Mouse (Mus musculus) limb, embryonic 11.5 days (tissue): Measurements from ENCODE around the gene Banp. TPM values are rescaled to one million over a fixed set of nuclear protein-coding genes. Genes with fewer than 3 reads are reported as not detected.

Experiments used
- ATAC-seq: fragments of 200-750 bp; cut with Nextera tagmentation; 2 replicates; pipeline ENCODE4 v1.8.0; 2017; ENCODE audit warnings: low read depth; ENCODE audit not compliant: insufficient number of reproducible peaks, low FRiP score, low TSS enrichment
- DNase-seq: peaks from one replicate; pipeline ENCODE4 v3.0.0-alpha.2; 2015; ENCODE audit warnings: low spot score
- H3K27ac ChIP-seq: fragments of 300-500 bp; sonication (generic); replicated peaks from 2 replicates; pipeline ENCODE4 v1.5.1; 2014; ENCODE audit warnings: low read depth, mild to moderate bottlenecking, low read length
- H3K27me3 ChIP-seq: fragments of 300-500 bp; sonication (generic); 2 replicates; pipeline ENCODE4 v1.6.1; 2014; ENCODE audit warnings: mild to moderate bottlenecking, low read length, mixed read lengths; ENCODE audit not compliant: control insufficient read depth, insufficient read depth
- H3K36me3 ChIP-seq: fragments of 300-500 bp; sonication (generic); 2 replicates; pipeline ENCODE4 v1.6.1; 2014; ENCODE audit warnings: mild to moderate bottlenecking, low read length, moderate library complexity, mixed read lengths; ENCODE audit not compliant: control insufficient read depth, insufficient read depth
- H3K4me1 ChIP-seq: fragments of 300-500 bp; sonication (generic); 2 replicates; pipeline ENCODE4 v1.6.1; 2014; ENCODE audit warnings: low read length, mixed read lengths; ENCODE audit not compliant: control insufficient read depth, insufficient read depth
- H3K4me2 ChIP-seq: fragments of 300-500 bp; sonication (generic); 2 replicates; pipeline ENCODE4 v1.6.1; 2014; ENCODE audit warnings: low read depth, mild to moderate bottlenecking, moderate library complexity; ENCODE audit not compliant: severe bottlenecking
- H3K4me3 ChIP-seq: fragments of 300-500 bp; sonication (generic); 2 replicates; pipeline ENCODE4 v1.5.1; 2014; ENCODE audit warnings: low read depth, low read length
- H3K9ac ChIP-seq: fragments of 300-500 bp; sonication (generic); 2 replicates; pipeline ENCODE4 v1.6.1; 2014; ENCODE audit warnings: mild to moderate bottlenecking, low read length
- H3K9me3 ChIP-seq: fragments of 300-500 bp; sonication (generic); 2 replicates; pipeline ENCODE4 v1.6.1; 2016; ENCODE audit warnings: low read length; ENCODE audit not compliant: control insufficient read depth
- WGBS: fragments of 180-500 bp; shearing (Covaris S2); extraction: QIAGEN DNeasy Blood & Tissue Kit; methylation state at CpG from one replicate; pipeline ENCODE4 v1.1.7; 2014; 5-methylcytosine and 5-hydroxymethylcytosine counted together
- polyA plus RNA-seq: library from polyadenylated mRNA; unstranded; fragments of >200 nt; fragmentation: Nextera tagmentation; extraction: Ambion mirVana; gene quantifications from 2 replicates; pipeline ENCODE4 v1.2.1, GENCODE M21; 2014

Gene Banp
- polyA plus RNA-seq, 1 experiment from 2014 or later: 58.1 TPM

DNA sequence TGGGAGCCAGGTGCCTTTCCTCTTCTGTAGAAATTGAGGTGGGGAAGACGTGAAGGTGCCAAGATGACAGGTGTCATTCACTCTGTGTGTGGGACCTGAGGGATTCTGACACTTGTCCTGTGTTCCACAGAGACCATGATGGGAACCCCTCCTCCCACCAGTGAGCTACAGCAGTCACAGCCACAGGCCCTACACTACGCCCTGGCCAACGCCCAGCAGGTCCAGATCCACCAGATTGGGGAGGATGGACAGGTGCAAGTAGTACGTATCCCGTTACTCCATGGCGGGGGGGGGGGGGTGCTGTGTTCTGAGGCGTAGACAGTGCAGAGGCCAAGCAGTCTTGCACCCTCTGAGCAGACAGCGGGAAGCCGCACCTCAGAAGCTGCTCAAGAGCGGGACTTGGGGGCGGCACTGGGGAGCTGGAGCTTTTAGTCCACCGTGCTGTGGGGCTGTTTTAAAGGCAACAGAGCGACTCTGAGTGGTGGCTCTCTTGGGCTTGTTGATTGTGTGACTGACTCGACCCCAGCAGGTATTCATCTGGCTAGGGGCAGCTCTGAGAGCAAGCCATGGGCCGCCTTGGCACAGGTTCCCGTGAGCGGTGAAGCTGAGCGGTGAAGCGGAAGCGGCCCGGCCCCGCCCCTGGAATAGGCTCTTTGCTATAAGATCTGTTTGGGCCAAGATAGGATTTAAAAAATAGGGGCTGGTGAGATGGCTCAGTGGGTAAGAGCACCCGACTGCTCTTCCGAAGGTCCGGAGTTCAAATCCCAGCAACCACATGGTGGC, 56.1 kb downstream of the Banp start:
- peaks cover 7% of the 10 kb centered on the region; the same call in 1 of the 2 replicates for H3K36me3 ChIP-seq
- no peak overlapping the region for H3K4me3 ChIP-seq
- H3K4me1 ChIP-seq: no peaks in the 10 kb centered on the region
- H3K9me3 ChIP-seq: no peaks in the 10 kb centered on the region
- no peak for ATAC-seq
- H3K27me3 ChIP-seq: no peaks in the 10 kb centered on the region
- 92% methylated on average over 25 of the region's 25 CpGs for WGBS
- H3K9ac ChIP-seq: no peak overlapping the region
- DNase-seq: no peak
- H3K27ac ChIP-seq: no peak overlapping the region
- H3K4me2 ChIP-seq: no peak overlapping the region

DNA sequence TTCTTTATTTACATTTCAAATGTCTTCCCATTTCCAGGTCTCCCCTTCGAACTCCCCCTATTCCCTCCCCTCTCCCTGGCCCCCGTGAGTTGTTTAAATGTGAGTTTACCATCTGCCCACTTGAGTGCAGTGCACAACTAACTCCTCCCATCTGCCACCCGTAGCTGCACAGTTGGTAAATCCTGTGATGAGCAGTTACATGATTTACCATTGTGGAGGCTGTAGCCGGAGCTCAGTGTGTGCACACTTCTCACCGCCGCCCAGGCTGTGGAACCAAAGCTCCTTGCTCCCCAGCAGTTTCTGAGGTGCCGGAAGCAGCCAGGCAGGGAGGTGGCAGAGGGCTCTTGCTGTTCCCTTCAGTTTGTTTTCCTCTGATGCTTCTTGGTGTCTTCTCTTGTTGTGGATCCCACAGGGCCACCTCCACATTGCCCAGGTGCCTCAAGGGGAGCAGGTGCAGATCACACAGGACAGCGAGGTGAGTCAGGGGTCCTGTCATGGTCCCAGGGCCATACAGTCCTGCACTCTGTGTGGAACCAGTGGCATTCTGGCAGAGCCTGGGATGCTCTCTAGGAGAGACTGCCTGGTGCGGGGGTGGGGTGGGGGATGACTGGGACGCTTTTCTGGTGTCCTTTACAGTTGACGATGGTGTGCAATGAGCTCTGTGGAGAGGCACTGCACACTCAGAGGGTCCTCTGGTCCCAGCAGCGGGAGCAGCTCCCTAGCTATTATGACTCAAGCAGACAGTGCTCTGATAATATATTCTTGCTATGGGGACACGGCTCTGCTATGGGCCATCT, 57.3 kb downstream of the Banp start:
- Histone ChIP-seq H3K4me1 (no peaks in the 10 kb centered on the region), H3K27me3 (no peaks in the 10 kb centered on the region), H3K9ac (no peak overlapping the region), H3K4me2 (no peak overlapping the region), H3K36me3 (peaks cover 3% of the 10 kb centered on the region; the same call in 1 of the 2 replicates), H3K27ac (no peak overlapping the region), H3K9me3 (no peaks in the 10 kb centered on the region), H3K4me3 (no peak overlapping the region)
- DNase-seq (no peak), ATAC-seq (no peak)
- 88% methylated on average over 13 of the region's 13 CpGs for WGBS

DNA sequence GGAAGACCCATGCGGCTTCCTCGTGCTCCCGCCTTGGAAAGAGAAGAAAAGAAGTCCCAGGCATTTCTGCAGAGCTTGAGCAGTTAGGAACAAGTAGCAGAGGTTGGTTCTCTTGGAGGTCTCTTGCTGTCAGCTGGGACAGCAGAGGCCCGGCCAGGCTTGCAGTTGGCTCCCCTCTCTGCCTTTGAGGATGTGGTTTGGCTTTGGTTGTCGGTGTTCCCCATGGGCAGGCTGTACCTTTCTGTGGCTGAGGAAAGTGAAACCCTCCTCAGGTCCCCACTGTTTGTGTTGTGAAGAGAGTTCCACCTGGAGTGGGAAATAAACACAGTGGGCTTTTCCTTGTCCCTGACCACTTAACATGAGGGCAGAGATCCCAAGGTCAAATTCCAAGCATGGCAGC, 58.8 kb downstream of the Banp start:
- ATAC-seq: no peak
- H3K4me2 ChIP-seq: no peak overlapping the region
- DNase-seq: no peak
- H3K9ac ChIP-seq: no peak overlapping the region
- no peaks in the 10 kb centered on the region for H3K4me1 ChIP-seq
- no peaks in the 10 kb centered on the region for H3K9me3 ChIP-seq
- peaks cover 2% of the 10 kb centered on the region; the same call in 1 of the 2 replicates for H3K36me3 ChIP-seq
- H3K4me3 ChIP-seq: no peak overlapping the region
- H3K27me3 ChIP-seq: no peaks in the 10 kb centered on the region
- no peak overlapping the region for H3K27ac ChIP-seq
- WGBS: 86% methylated on average over 5 of the region's 5 CpGs

DNA sequence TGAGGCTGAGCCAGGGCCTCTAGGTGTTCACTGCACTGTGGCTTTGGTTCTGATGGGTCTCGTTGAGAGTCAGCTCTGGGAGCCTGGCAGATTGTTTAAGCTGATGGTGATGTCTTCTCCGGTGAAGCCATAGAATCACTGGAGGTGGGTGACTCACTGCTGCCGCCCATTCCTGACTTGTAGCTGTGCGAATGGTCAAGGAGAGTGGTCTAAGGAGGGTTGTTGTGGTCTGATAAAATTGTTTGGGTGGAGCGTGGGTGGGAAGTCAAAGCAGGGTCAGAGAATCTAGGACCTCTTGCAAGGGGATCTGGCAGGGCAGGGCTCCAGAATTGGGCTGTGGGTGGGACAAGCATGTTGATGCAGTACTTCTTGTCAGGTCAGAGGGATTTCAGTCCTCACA, 61.1 kb downstream of the Banp start:
- Histone ChIP-seq H3K9ac (no peak overlapping the region), H3K27ac (no peak overlapping the region), H3K9me3 (no peaks in the 10 kb centered on the region), H3K4me3 (no peak overlapping the region), H3K4me1 (no peaks in the 10 kb centered on the region), H3K4me2 (no peak overlapping the region), H3K36me3 (peaks cover 2% of the 10 kb centered on the region; the same call in 1 of the 2 replicates), H3K27me3 (no peaks in the 10 kb centered on the region)
- WGBS: 89% methylated on average over 5 of the region's 5 CpGs
- DNase-seq (no peak), ATAC-seq (no peak)

DNA sequence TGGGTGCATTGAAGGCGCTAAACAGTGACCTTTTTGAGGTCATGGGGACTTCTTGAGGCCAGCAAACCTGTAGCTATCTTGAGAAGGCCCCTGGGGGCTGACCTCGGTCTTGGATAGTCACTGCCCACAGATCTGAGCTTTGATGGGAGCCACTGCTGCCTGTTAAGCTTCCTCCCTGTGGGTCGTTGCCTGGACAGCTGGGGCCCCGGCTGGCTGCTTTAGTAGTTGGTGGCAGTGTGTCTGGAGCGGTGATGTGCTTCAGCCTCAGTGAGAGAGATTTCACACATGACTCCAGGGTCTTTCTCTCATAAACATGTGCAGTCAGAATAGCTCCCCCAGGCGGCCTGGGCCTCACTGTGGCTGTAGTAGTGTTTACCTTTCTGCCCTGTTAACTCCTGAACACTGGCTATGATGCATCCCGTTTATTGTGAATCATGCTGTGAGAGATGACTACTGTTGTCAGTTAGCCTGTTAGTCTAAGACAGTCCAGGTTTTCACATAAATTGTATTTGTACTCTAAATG, 61.6 kb downstream of the Banp start:
- H3K9ac ChIP-seq: no peak overlapping the region
- no peak overlapping the region for H3K27ac ChIP-seq
- H3K36me3 ChIP-seq: peaks cover 2% of the 10 kb centered on the region; the same call in 1 of the 2 replicates
- H3K9me3 ChIP-seq: no peaks in the 10 kb centered on the region
- no peak overlapping the region for H3K4me2 ChIP-seq
- WGBS: 54% methylated on average over 7 of the region's 7 CpGs
- no peak for DNase-seq
- no peaks in the 10 kb centered on the region for H3K4me1 ChIP-seq
- ATAC-seq: no peak
- H3K27me3 ChIP-seq: no peaks in the 10 kb centered on the region
- no peak overlapping the region for H3K4me3 ChIP-seq

DNA sequence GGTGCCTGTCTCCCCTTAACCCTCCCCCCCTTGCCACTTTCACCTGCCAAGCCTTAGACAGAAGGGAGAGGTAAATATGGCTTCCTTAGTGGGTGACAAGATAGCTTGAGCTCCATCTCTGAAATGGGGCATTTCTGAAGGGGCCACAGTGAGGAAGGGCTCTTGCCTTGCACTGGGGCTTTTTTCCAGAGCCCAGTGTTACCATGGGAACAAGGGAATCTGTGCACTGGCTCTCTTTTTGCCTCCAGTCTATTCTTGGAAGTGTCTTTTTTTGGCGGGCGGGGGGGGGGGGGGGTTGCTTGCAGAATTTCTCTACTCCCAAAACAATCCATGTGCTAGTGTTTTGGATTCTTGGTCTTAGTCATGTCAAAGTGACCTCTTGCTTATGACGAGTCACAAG, 65.1 kb downstream of the Banp start:
- DNase-seq (no peak), ATAC-seq (no peak)
- Histone ChIP-seq H3K9me3 (no peaks in the 10 kb centered on the region), H3K4me3 (no peak overlapping the region), H3K4me1 (no peaks in the 10 kb centered on the region), H3K4me2 (no peak overlapping the region), H3K27ac (no peak overlapping the region), H3K9ac (no peak overlapping the region), H3K36me3 (peaks cover 8% of the 10 kb centered on the region; the same call in 1 of the 2 replicates), H3K27me3 (no peaks in the 10 kb centered on the region)
- WGBS: 80% methylated on average over 3 of the region's 3 CpGs

DNA sequence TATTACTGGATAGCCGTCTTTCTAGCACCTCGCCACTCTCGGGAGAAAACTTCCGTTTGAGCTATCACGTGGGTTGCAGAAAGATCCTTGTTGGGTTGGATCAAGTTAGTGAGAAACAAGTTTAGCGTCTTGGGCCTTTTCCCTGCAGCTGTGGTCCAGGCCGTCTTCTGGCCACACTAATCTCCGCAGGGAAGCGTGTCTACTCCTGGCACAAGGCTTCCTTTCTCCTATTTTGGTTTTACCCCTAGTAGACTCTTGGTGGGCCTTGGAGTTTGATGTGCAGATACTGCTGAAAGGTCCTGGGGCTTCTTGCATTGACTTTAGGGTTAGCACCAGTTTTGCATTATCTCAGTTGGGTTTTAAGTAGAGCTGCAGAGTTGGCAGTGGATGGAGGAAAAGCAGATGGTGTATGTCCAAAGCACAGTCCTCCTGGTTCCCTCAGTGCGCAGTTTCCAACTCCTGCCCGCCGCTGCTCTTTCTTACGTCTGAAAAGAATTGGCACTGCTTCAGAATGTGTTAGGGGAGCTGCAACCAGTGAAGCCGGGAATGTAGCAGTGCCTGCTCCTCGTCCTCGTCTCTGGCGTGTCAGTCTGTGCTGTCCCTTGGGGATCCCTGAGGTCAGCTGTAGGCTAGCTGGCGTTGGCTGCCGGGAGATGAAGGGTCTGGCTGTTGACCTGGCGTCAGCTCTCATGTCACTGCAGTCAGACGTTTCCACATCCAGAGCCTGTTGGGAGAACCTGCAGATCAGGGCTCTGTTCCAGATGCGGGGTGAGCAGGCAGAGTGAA, 68.7 kb downstream of the Banp start:
- Histone ChIP-seq H3K27me3 (no peaks in the 10 kb centered on the region), H3K9me3 (no peaks in the 10 kb centered on the region), H3K4me1 (no peaks in the 10 kb centered on the region), H3K4me2 (no peak overlapping the region), H3K27ac (no peak overlapping the region), H3K36me3 (peaks cover 10% of the 10 kb centered on the region; the same call in 1 of the 2 replicates), H3K9ac (no peak overlapping the region), H3K4me3 (no peak overlapping the region)
- WGBS: 80% methylated on average over 22 of the region's 22 CpGs
- no peak for ATAC-seq
- no peak for DNase-seq

DNA sequence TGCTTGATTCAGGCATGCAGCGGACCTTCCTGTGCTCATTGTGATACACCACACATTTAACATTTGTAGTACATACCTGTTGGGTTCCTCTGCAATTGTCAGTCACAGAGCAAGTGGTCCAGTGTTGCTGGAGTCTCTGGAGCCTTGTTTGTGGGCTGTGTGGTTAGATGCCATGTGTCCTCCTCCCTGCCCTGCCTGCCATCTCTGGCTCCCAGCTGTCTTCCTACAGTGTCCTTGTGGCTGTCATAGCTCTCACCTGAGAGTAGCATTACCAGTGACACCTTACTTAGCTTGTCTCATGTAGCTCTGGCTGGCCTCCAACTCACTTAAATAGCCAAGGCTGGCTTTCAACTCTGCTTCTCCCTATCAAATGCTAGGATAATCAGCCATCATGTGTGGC, 69.6 kb downstream of the Banp start:
- H3K4me1 ChIP-seq: no peaks in the 10 kb centered on the region
- DNase-seq (no peak), ATAC-seq (no peak)
- peaks cover 10% of the 10 kb centered on the region; the same call in 1 of the 2 replicates for H3K36me3 ChIP-seq
- H3K9ac ChIP-seq: no peak overlapping the region
- H3K4me3 ChIP-seq: no peak overlapping the region
- 89% methylated on average over 1 of the region's 1 CpGs for WGBS
- no peak overlapping the region for H3K27ac ChIP-seq
- no peaks in the 10 kb centered on the region for H3K9me3 ChIP-seq
- H3K27me3 ChIP-seq: no peaks in the 10 kb centered on the region
- no peak overlapping the region for H3K4me2 ChIP-seq
